Mouse (Mus musculus): ENCODE measurements around the gene Scn3b. TPM values are rescaled to one million over a fixed set of nuclear protein-coding genes. Genes with fewer than 3 reads are reported as not detected.

The Scn3b gene
- polyA plus RNA-seq, 1 experiment from 2014 or later = 42.9 TPM

GRCm38 (mm10) chr9:40279438-40279837 lies 10.4 kb downstream of the Scn3b start:
- H3K27ac ChIP-seq (replicated peaks; ENCODE audit: low read depth, low read length) = no peak overlapping the region
- H3K9me3 ChIP-seq (ENCODE audit: control insufficient read depth, low read length) = no peaks in the 10 kb centered on the region
- 91% methylated on average over 7 of the region's 7 CpGs for WGBS
- H3K9ac ChIP-seq (ENCODE audit: low read depth, low read length) = no peak overlapping the region
- no peak for DNase-seq (ENCODE audit: low spot score)
- ATAC-seq (ENCODE audit: low read depth) = no peak
- no peak overlapping the region for H3K4me2 ChIP-seq (ENCODE audit: low read depth, low read length)
- H3K4me1 ChIP-seq (ENCODE audit: control insufficient read depth, insufficient read depth, low read length) = no peaks in the 10 kb centered on the region
- no peaks in the 10 kb centered on the region for H3K36me3 ChIP-seq (ENCODE audit: control insufficient read depth, insufficient read depth, low read length)
- no peak overlapping the region for H3K4me3 ChIP-seq (ENCODE audit: low read depth, low read length)
- H3K27me3 ChIP-seq (replicated peaks; ENCODE audit: control insufficient read depth, insufficient read depth, low read length) = no peaks in the 10 kb centered on the region

- ATAC-seq (ENCODE audit: low read depth) = no peak
- WGBS = 71% methylated on average over 7 of the region's 7 CpGs
- peak; percentile 73 for DNase-seq (ENCODE audit: low spot score)
- H3K27ac ChIP-seq (replicated peaks; ENCODE audit: low read depth, low read length) = no peak overlapping the region
- H3K36me3 ChIP-seq (ENCODE audit: control insufficient read depth, insufficient read depth, low read length) = no peaks in the 10 kb centered on the region
- H3K4me1 ChIP-seq (ENCODE audit: control insufficient read depth, insufficient read depth, low read length) = no peaks in the 10 kb centered on the region
- H3K9ac ChIP-seq (ENCODE audit: low read depth, low read length) = no peak overlapping the region
- H3K4me3 ChIP-seq (ENCODE audit: low read depth, low read length) = no peak overlapping the region
- H3K27me3 ChIP-seq (replicated peaks; ENCODE audit: control insufficient read depth, insufficient read depth, low read length) = no peaks in the 10 kb centered on the region
- H3K9me3 ChIP-seq (ENCODE audit: control insufficient read depth, low read length) = no peaks in the 10 kb centered on the region
- H3K4me2 ChIP-seq (ENCODE audit: low read depth, low read length) = no peak overlapping the region
Measured at GRCm38 (mm10) chr9:40282968-40283367, 14.0 kb downstream of the Scn3b start.

GRCm38 (mm10) chr9:40292475-40292874 lies 23.5 kb downstream of the Scn3b start:
- no peak overlapping the region for H3K4me2 ChIP-seq (ENCODE audit: low read depth, low read length)
- H3K9ac ChIP-seq (ENCODE audit: low read depth, low read length) = no peak overlapping the region
- ATAC-seq (ENCODE audit: low read depth) = no peak
- H3K4me1 ChIP-seq (ENCODE audit: control insufficient read depth, insufficient read depth, low read length) = no peaks in the 10 kb centered on the region
- 87% methylated on average over 4 of the region's 4 CpGs for WGBS
- peaks cover 4% of the 10 kb centered on the region for H3K36me3 ChIP-seq (ENCODE audit: control insufficient read depth, insufficient read depth, low read length)
- H3K27me3 ChIP-seq (replicated peaks; ENCODE audit: control insufficient read depth, insufficient read depth, low read length) = no peaks in the 10 kb centered on the region
- no peak overlapping the region for H3K4me3 ChIP-seq (ENCODE audit: low read depth, low read length)
- no peaks in the 10 kb centered on the region for H3K9me3 ChIP-seq (ENCODE audit: control insufficient read depth, low read length)
- no peak for DNase-seq (ENCODE audit: low spot score)
- H3K27ac ChIP-seq (replicated peaks; ENCODE audit: low read depth, low read length) = no peak overlapping the region

- H3K36me3 ChIP-seq (ENCODE audit: control insufficient read depth, insufficient read depth, low read length) = peaks cover 10% of the 10 kb centered on the region
- ATAC-seq (ENCODE audit: low read depth) (no peak), DNase-seq (ENCODE audit: low spot score) (no peak)
- no peaks in the 10 kb centered on the region for H3K27me3 ChIP-seq (replicated peaks; ENCODE audit: control insufficient read depth, insufficient read depth, low read length)
- no peaks in the 10 kb centered on the region for H3K9me3 ChIP-seq (ENCODE audit: control insufficient read depth, low read length)
- no peak overlapping the region for H3K27ac ChIP-seq (replicated peaks; ENCODE audit: low read depth, low read length)
- H3K4me3 ChIP-seq (ENCODE audit: low read depth, low read length) = no peak overlapping the region
- H3K4me1 ChIP-seq (ENCODE audit: control insufficient read depth, insufficient read depth, low read length) = no peaks in the 10 kb centered on the region
- 95% methylated on average over 8 of the region's 8 CpGs for WGBS
- no peak overlapping the region for H3K4me2 ChIP-seq (ENCODE audit: low read depth, low read length)
- no peak overlapping the region for H3K9ac ChIP-seq (ENCODE audit: low read depth, low read length)
Measured at GRCm38 (mm10) chr9:40293286-40293685, 24.3 kb downstream of the Scn3b start.

DNA sequence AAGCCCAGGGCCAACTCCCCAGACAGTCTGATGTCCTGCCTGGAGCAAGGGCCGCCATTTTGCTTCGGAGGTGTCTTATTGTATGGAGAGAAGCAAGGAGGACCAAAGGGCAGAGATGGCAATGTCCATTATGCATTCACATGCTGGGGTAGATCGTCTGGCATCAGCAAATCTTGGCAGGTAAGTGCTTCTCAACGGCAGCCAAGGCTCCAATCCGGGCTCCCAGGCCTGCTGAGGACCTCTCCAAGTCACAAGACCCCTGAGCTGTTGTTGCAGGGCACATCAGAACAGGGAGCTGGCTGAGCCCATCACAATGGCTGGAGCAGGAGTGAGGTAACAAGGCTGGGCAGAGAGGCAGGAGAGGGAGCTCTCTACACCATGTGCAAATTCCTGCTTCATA lies 24.7 kb downstream of the Scn3b start:
- Histone ChIP-seq H3K27me3 (replicated peaks; ENCODE audit: control insufficient read depth, insufficient read depth, low read length) (no peaks in the 10 kb centered on the region), H3K36me3 (ENCODE audit: control insufficient read depth, insufficient read depth, low read length) (peaks cover 13% of the 10 kb centered on the region), H3K9me3 (ENCODE audit: control insufficient read depth, low read length) (no peaks in the 10 kb centered on the region), H3K27ac (replicated peaks; ENCODE audit: low read depth, low read length) (no peak overlapping the region), H3K4me3 (ENCODE audit: low read depth, low read length) (no peak overlapping the region), H3K4me1 (ENCODE audit: control insufficient read depth, insufficient read depth, low read length) (no peaks in the 10 kb centered on the region), H3K4me2 (ENCODE audit: low read depth, low read length) (no peak overlapping the region), H3K9ac (ENCODE audit: low read depth, low read length) (no peak overlapping the region)
- ATAC-seq (ENCODE audit: low read depth) (no peak), DNase-seq (ENCODE audit: low spot score) (no peak)
- 90% methylated on average over 5 of the region's 5 CpGs for WGBS

- Histone ChIP-seq H3K4me1 (ENCODE audit: control insufficient read depth, insufficient read depth, low read length) (no peaks in the 10 kb centered on the region), H3K9ac (ENCODE audit: low read depth, low read length) (no peak overlapping the region), H3K9me3 (ENCODE audit: control insufficient read depth, low read length) (no peaks in the 10 kb centered on the region), H3K36me3 (ENCODE audit: control insufficient read depth, insufficient read depth, low read length) (peaks cover 17% of the 10 kb centered on the region), H3K4me2 (ENCODE audit: low read depth, low read length) (no peak overlapping the region), H3K27ac (replicated peaks; ENCODE audit: low read depth, low read length) (no peak overlapping the region), H3K27me3 (replicated peaks; ENCODE audit: control insufficient read depth, insufficient read depth, low read length) (no peaks in the 10 kb centered on the region), H3K4me3 (ENCODE audit: low read depth, low read length) (no peak overlapping the region)
- ATAC-seq (ENCODE audit: low read depth) (no peak), DNase-seq (ENCODE audit: low spot score) (no peak)
- 88% methylated on average over 5 of the region's 5 CpGs for WGBS
Measured at GRCm38 (mm10) chr9:40294210-40294609, 25.2 kb downstream of the Scn3b start.

- DNase-seq (ENCODE audit: low spot score) (no peak), ATAC-seq (ENCODE audit: low read depth) (no peak)
- H3K4me1 ChIP-seq (ENCODE audit: control insufficient read depth, insufficient read depth, low read length) = no peaks in the 10 kb centered on the region
- H3K4me3 ChIP-seq (ENCODE audit: low read depth, low read length) = no peak overlapping the region
- no peaks in the 10 kb centered on the region for H3K9me3 ChIP-seq (ENCODE audit: control insufficient read depth, low read length)
- H3K27ac ChIP-seq (replicated peaks; ENCODE audit: low read depth, low read length) = no peak overlapping the region
- H3K4me2 ChIP-seq (ENCODE audit: low read depth, low read length) = no peak overlapping the region
- peaks cover 24% of the 10 kb centered on the region for H3K36me3 ChIP-seq (ENCODE audit: control insufficient read depth, insufficient read depth, low read length)
- 88% methylated on average over 1 of the region's 1 CpGs for WGBS
- H3K9ac ChIP-seq (ENCODE audit: low read depth, low read length) = no peak overlapping the region
- H3K27me3 ChIP-seq (replicated peaks; ENCODE audit: control insufficient read depth, insufficient read depth, low read length) = no peaks in the 10 kb centered on the region
Measured at GRCm38 (mm10) chr9:40294866-40295265, 25.8 kb downstream of the Scn3b start.

DNA sequence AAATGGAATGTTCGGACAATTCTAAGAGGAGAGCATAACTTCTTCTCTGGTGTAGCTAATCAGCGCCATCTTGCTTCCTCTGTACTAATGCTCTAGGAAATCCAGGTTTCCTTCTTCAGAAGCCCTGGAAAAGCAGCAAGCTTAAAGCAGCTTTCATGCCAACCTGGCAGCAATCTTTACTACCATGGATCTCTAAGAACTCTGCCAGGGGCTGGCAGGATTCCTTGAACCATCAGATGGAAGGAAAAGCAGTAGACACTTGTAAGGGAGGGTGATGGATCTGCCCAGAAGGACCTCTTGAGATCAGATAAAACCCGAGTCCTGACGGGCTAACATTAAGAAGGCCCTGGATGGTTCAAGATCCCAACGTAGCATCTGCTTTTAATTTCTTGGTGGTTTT lies 27.2 kb downstream of the Scn3b start:
- H3K4me1 ChIP-seq (ENCODE audit: control insufficient read depth, insufficient read depth, low read length) = no peaks in the 10 kb centered on the region
- no peaks in the 10 kb centered on the region for H3K27me3 ChIP-seq (replicated peaks; ENCODE audit: control insufficient read depth, insufficient read depth, low read length)
- no peak overlapping the region for H3K4me2 ChIP-seq (ENCODE audit: low read depth, low read length)
- peaks cover 25% of the 10 kb centered on the region for H3K36me3 ChIP-seq (ENCODE audit: control insufficient read depth, insufficient read depth, low read length)
- no peak for ATAC-seq (ENCODE audit: low read depth)
- H3K27ac ChIP-seq (replicated peaks; ENCODE audit: low read depth, low read length) = no peak overlapping the region
- no peak overlapping the region for H3K9ac ChIP-seq (ENCODE audit: low read depth, low read length)
- no peak overlapping the region for H3K4me3 ChIP-seq (ENCODE audit: low read depth, low read length)
- no peak for DNase-seq (ENCODE audit: low spot score)
- no peaks in the 10 kb centered on the region for H3K9me3 ChIP-seq (ENCODE audit: control insufficient read depth, low read length)
- 90% methylated on average over 5 of the region's 5 CpGs for WGBS

DNA sequence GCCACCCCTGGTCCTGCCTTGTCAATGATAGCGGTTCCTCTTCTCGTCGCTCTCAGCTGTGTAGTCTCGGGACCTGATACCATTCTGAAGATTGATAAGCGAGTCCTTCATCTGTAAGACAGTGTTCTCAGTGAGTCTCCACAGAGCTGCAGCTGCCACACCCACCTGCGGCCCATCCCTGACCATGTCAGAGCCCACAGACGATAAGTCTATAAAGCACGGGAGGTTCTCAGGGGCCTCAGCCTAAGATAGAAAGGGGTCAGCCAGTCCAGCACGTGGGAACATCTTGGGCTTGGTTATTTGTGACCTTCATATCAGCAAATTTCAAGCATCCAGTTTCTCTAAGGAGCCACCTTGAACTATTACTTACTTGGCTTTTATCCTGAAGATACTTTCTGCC lies 29.0 kb downstream of the Scn3b start:
- 91% methylated on average over 9 of the region's 9 CpGs for WGBS
- Histone ChIP-seq H3K4me3 (ENCODE audit: low read depth, low read length) (no peak overlapping the region), H3K9ac (ENCODE audit: low read depth, low read length) (no peak overlapping the region), H3K36me3 (ENCODE audit: control insufficient read depth, insufficient read depth, low read length) (peaks cover 25% of the 10 kb centered on the region), H3K27me3 (replicated peaks; ENCODE audit: control insufficient read depth, insufficient read depth, low read length) (no peaks in the 10 kb centered on the region), H3K27ac (replicated peaks; ENCODE audit: low read depth, low read length) (no peak overlapping the region), H3K4me1 (ENCODE audit: control insufficient read depth, insufficient read depth, low read length) (no peaks in the 10 kb centered on the region), H3K9me3 (ENCODE audit: control insufficient read depth, low read length) (no peaks in the 10 kb centered on the region), H3K4me2 (ENCODE audit: low read depth, low read length) (no peak overlapping the region)
- DNase-seq (ENCODE audit: low spot score) (no peak), ATAC-seq (ENCODE audit: low read depth) (no peak)

Measured in embryonic facial prominence, embryonic 14.5 days (tissue).